Mouse (Mus musculus) MEL (cell line): ENCODE measurements around the gene Pxn.
A peak's percentile ranks its signal among the peaks of the same experiment; 100 is the strongest.

Source experiments
- CTCF ChIP-seq, 3 experiments: IDR thresholded peaks in 2 of 3; conservative IDR thresholded peaks in 1 of 3; 2 replicates each; pipeline ENCODE4 v1.5.1; 2011 to 2012; ENCODE audit warnings: low read length in 3 of 3, low read depth in 2 of 3, mild to moderate bottlenecking in 2 of 3, improper control_type of control experiment in 1 of 3, inconsistent platforms in 1 of 3, mixed read lengths in 1 of 3, moderate library complexity in 1 of 3; ENCODE audit not compliant: control insufficient read depth in 1 of 3, insufficient read depth in 1 of 3, poor library complexity in 1 of 3, severe bottlenecking in 1 of 3
- E2F4 ChIP-seq: IDR thresholded peaks from 2 replicates; pipeline ENCODE4 v1.6.1; 2011; ENCODE audit warnings: low read depth, low read length, improper control_type of control experiment, borderline replicate concordance
- ELF1 ChIP-seq: IDR thresholded peaks from 2 replicates; pipeline ENCODE4 v1.6.1; 2014; ENCODE audit warnings: low read depth, mild to moderate bottlenecking, inconsistent platforms, low read length, improper control_type of control experiment, moderate library complexity
- EP300 ChIP-seq, 2 experiments: IDR thresholded peaks; 2 replicates each; pipeline ENCODE4 v1.6.1; 2011; ENCODE audit warnings: improper control_type of control experiment in 2 of 2, low read length in 2 of 2, low read depth in 1 of 2, mild to moderate bottlenecking in 1 of 2
- KAT2A ChIP-seq: conservative IDR thresholded peaks from 2 replicates; pipeline ENCODE4 v1.6.1; 2012; ENCODE audit warnings: low read depth, low read length, improper control_type of control experiment, inconsistent platforms
- MAFK ChIP-seq: IDR thresholded peaks from 2 replicates; pipeline ENCODE4 v1.6.1; 2011; ENCODE audit warnings: low read depth, mild to moderate bottlenecking, low read length, improper control_type of control experiment, borderline replicate concordance
- MAX ChIP-seq: IDR thresholded peaks from 2 replicates; pipeline ENCODE4 v1.6.1; 2011; ENCODE audit warnings: low read length, improper control_type of control experiment
- POLR2A ChIP-seq, 2 experiments: IDR thresholded peaks; 2 replicates each; pipeline ENCODE4 v1.6.1; 2011 to 2012; ENCODE audit warnings: low read length in 2 of 2, mild to moderate bottlenecking in 2 of 2, control low read depth in 1 of 2, improper control_type of control experiment in 1 of 2, low read depth in 1 of 2, moderate library complexity in 1 of 2; ENCODE audit not compliant: control insufficient read depth in 1 of 2, insufficient read depth in 1 of 2, poor library complexity in 1 of 2
- RAD21 ChIP-seq: IDR thresholded peaks from 2 replicates; pipeline ENCODE4 v1.6.1; 2011; ENCODE audit warnings: mild to moderate bottlenecking, low read depth, low read length, improper control_type of control experiment
- RCOR1 ChIP-seq: IDR thresholded peaks from 2 replicates; pipeline ENCODE4 v1.6.1; 2012; ENCODE audit warnings: low read depth, mild to moderate bottlenecking, inconsistent platforms, low read length, improper control_type of control experiment
- TBP ChIP-seq: IDR thresholded peaks from 2 replicates; pipeline ENCODE4 v1.8.0; 2011; ENCODE audit warnings: low read depth, low read length, improper control_type of control experiment
- USF1 ChIP-seq: IDR thresholded peaks from 2 replicates; pipeline ENCODE4 v1.6.1; 2014; ENCODE audit warnings: low read depth, mild to moderate bottlenecking, inconsistent platforms, low read length, improper control_type of control experiment, moderate library complexity
- ZC3H11A ChIP-seq: IDR thresholded peaks from 2 replicates; pipeline ENCODE4 v1.6.1; 2012; ENCODE audit warnings: low read depth, mild to moderate bottlenecking, inconsistent platforms, low read length, improper control_type of control experiment

DNA sequence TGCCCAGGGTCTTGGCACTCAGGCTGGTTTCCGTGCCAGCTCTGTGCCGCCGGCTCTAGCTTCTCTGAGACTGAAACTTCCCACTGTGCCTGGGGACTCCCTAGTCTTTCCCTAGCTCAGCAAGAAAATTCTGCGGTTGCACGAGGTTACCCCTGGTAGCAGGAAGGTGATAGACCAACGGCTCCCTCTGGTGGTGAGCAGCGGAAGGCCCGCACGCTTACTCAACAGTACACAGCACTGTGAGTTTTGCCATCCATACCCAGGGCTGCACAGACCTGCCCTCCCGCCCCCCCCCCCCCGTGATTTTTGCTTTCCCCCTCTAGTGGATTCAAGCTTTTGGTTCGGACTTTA, 32.2 kb downstream of the Pxn start:
- TF ChIP-seq RCOR1 (no peak), RAD21 (peak; percentile 88), TBP (0 out of 2 replicates have a peak, but pooled peaks have one; percentile 20), POLR2A (IDR thresholded peaks at IDR 0.05; ENCODE audit: control insufficient read depth in 1 of 2, insufficient read depth in 1 of 2, low read depth in 1 of 2, low read length in 2 of 2, poor library complexity in 1 of 2) (peak in 1 of 2 experiments; percentile 40; a peak in 1 of 4 replicates), KAT2A (no peak), E2F4 (no peak), ZC3H11A (peak; percentile 91), MAX (peak; percentile 70; the same call in 1 of the 2 replicates), MAFK (peak; percentile 66; the same call in 1 of the 2 replicates), CTCF (IDR thresholded peaks at IDR 0.05 in 2 of 3, conservative IDR thresholded peaks at IDR 0.05 in 1 of 3; ENCODE audit: control insufficient read depth in 1 of 3, insufficient read depth in 1 of 3, low read depth in 2 of 3, low read length in 3 of 3, poor library complexity in 1 of 3, severe bottlenecking in 1 of 3) (peak; percentile 81 to 98 (median 90)), EP300 (IDR thresholded peaks at IDR 0.05; ENCODE audit: low read depth in 1 of 2, low read length in 2 of 2) (no peak), ELF1 (no peak), USF1 (no peak)
